Mouse (Mus musculus): Measurements from ENCODE around the gene Mex3a.

Mex3a gene

GRCm38 (mm10) chr3:88532299-88532674 is at the start of gene Mex3a:
Gene Mex3a, plus strand, starts transcription at chr3:88532395.
- DNase-seq = peak; percentile 45

- DNase-seq = no peak
Observed at GRCm38 (mm10) chr3:88483141-88483540, 49.1 kb upstream of the Mex3a start.

GRCm38 (mm10) chr3:88483621-88484020 is 48.6 kb upstream of the Mex3a start:
- peak; percentile 89 for DNase-seq

- DNase-seq = no peak
Observed at GRCm38 (mm10) chr3:88484597-88485316, 47.4 kb upstream of the Mex3a start.

- DNase-seq = no peak
Observed at GRCm38 (mm10) chr3:88486043-88486442, 46.2 kb upstream of the Mex3a start.

GRCm38 (mm10) chr3:88486887-88487286 is 45.3 kb upstream of the Mex3a start:
- DNase-seq = no peak

GRCm38 (mm10) chr3:88487396-88487795 is 44.8 kb upstream of the Mex3a start:
- no peak for DNase-seq

- DNase-seq = peak; percentile 23
Observed at GRCm38 (mm10) chr3:88493706-88494582, 38.3 kb upstream of the Mex3a start.

- DNase-seq = peak; percentile 65
Observed at GRCm38 (mm10) chr3:88494836-88495628, 37.2 kb upstream of the Mex3a start.

- peak; percentile 42 for DNase-seq
Observed at GRCm38 (mm10) chr3:88495741-88496415, 36.3 kb upstream of the Mex3a start.

GRCm38 (mm10) chr3:88499580-88499979 is 32.6 kb upstream of the Mex3a start:
- no peak for DNase-seq

- no peak for DNase-seq
Observed at GRCm38 (mm10) chr3:88500087-88500486, 32.1 kb upstream of the Mex3a start.

GRCm38 (mm10) chr3:88500655-88501365 is 31.4 kb upstream of the Mex3a start:
- DNase-seq = peak; percentile 65

- no peak for DNase-seq
Observed at GRCm38 (mm10) chr3:88501366-88502030, 30.7 kb upstream of the Mex3a start.

GRCm38 (mm10) chr3:88502031-88502571 is 30.1 kb upstream of the Mex3a start:
- peak; percentile 62 for DNase-seq

GRCm38 (mm10) chr3:88502641-88503504 is 29.3 kb upstream of the Mex3a start:
- DNase-seq = peak; percentile 91

GRCm38 (mm10) chr3:88503505-88503863 is 28.7 kb upstream of the Mex3a start:
- no peak for DNase-seq

- DNase-seq = no peak
Observed at GRCm38 (mm10) chr3:88503881-88504746, 28.1 kb upstream of the Mex3a start.

- no peak for DNase-seq
Observed at GRCm38 (mm10) chr3:88505081-88505480, 27.1 kb upstream of the Mex3a start.
